20 mouse cellular contexts compared by ENCODE assay signal in genomic region chr13:69237918-69238317, GRCm38 (mm10).
DNase-seq lines count a peak whose midpoint lies in the region; ATAC-seq and TF ChIP-seq lines count a peak whose summit lies in the region.
"Had no signal": no experiment of that assay in that cellular context is flagged by ENCODE, and none has a peak within 500 bp of the region (broad histone marks: within the 10 kb centered on the region; RNA-seq: fewer than 3 reads in every experiment).

No protein-coding gene starts in this region.

- H3K4me2 ChIP-seq in heart, embryonic 11.5 days = no peak overlapping the region
- no peak overlapping the region for H3K4me2 ChIP-seq in lung, embryonic 14.5 days
- no peak overlapping the region for H3K4me2 ChIP-seq in forebrain, postnatal 0 days (ENCODE audit: low read depth)
- H3K4me2 ChIP-seq: embryonic facial prominence, embryonic 13.5 days; heart, embryonic 12.5 days; hindbrain, embryonic 12.5 days had no signal

- H3K9ac ChIP-seq in heart, embryonic 11.5 days (ENCODE audit: low read depth, low read length) = no peak overlapping the region
- H3K9ac ChIP-seq in lung, embryonic 14.5 days = no peak overlapping the region
- no peak overlapping the region for H3K9ac ChIP-seq in forebrain, postnatal 0 days
- H3K9ac ChIP-seq: embryonic facial prominence, embryonic 13.5 days; heart, embryonic 12.5 days; hindbrain, embryonic 12.5 days had no signal

- H3K9me3 ChIP-seq in heart, embryonic 11.5 days (replicated peaks; ENCODE audit: control insufficient read depth, low read length) = no peaks in the 10 kb centered on the region
- no peaks in the 10 kb centered on the region for H3K9me3 ChIP-seq in lung, embryonic 14.5 days (ENCODE audit: low read depth, low read length)
- no peaks in the 10 kb centered on the region for H3K9me3 ChIP-seq in forebrain, postnatal 0 days (ENCODE audit: low read length)
- H3K9me3 ChIP-seq: embryonic facial prominence, embryonic 13.5 days; heart, embryonic 12.5 days; hindbrain, embryonic 12.5 days had no signal

- no peak for TF ChIP-seq CTCF in lung, embryonic 14.5 days (IDR thresholded peaks at IDR 0.05; ENCODE audit: low read depth)
- TF ChIP-seq CTCF in brain, embryonic 14.5 days (IDR thresholded peaks at IDR 0.05; ENCODE audit: borderline replicate concordance, extremely low read depth, insufficient read depth, insufficient read length) = no peak
- TF ChIP-seq CTCF in forebrain, postnatal 0 days (IDR thresholded peaks at IDR 0.05; ENCODE audit: low read depth) = no peak

- ATAC-seq in heart, embryonic 11.5 days (replicated peaks; ENCODE audit: insufficient number of reproducible peaks, low FRiP score, low TSS enrichment) = no peak
- ATAC-seq in lung, embryonic 14.5 days (ENCODE audit: insufficient read depth) = no peak
- ATAC-seq in forebrain, postnatal 0 days = peak; percentile 56
- ATAC-seq: inflammation-experienced regulatory T-cells, adult 6 months; intestine, postnatal 0 days had no signal

- H3K27me3 ChIP-seq in heart, embryonic 11.5 days (ENCODE audit: control insufficient read depth, insufficient read depth, low read length) = no peaks in the 10 kb centered on the region
- H3K27me3 ChIP-seq in lung, embryonic 14.5 days (ENCODE audit: insufficient read depth, low read length) = no peaks in the 10 kb centered on the region
- no peaks in the 10 kb centered on the region for H3K27me3 ChIP-seq in forebrain, postnatal 0 days (ENCODE audit: insufficient read depth, low read length)
- H3K27me3 ChIP-seq: embryonic facial prominence, embryonic 13.5 days; heart, embryonic 12.5 days; hindbrain, embryonic 12.5 days had no signal

- H3K4me1 ChIP-seq in heart, embryonic 11.5 days (ENCODE audit: control insufficient read depth, insufficient read depth, low read length) = no peaks in the 10 kb centered on the region
- no peaks in the 10 kb centered on the region for H3K4me1 ChIP-seq in lung, embryonic 14.5 days (ENCODE audit: insufficient read depth)
- H3K4me1 ChIP-seq in forebrain, postnatal 0 days (ENCODE audit: insufficient read depth) = 0 out of 2 replicates have a peak, but pooled peaks cover 3% of the 10 kb centered on the region
- H3K4me1 ChIP-seq: embryonic facial prominence, embryonic 13.5 days; heart, embryonic 12.5 days; hindbrain, embryonic 12.5 days had no signal

- no peak overlapping the region for H3K4me3 ChIP-seq in heart, embryonic 11.5 days (ENCODE audit: low read depth, low read length)
- H3K4me3 ChIP-seq in lung, embryonic 14.5 days (ENCODE audit: low read depth, low read length) = no peak overlapping the region
- H3K4me3 ChIP-seq in forebrain, postnatal 0 days (ENCODE audit: low read depth, low read length) = no peak overlapping the region
- H3K4me3 ChIP-seq: embryonic facial prominence, embryonic 13.5 days; heart, adult 2 months; heart, embryonic 12.5 days; hindbrain, embryonic 12.5 days had no signal

- DNase-seq in heart, adult 11 months = peak; percentile 68
- DNase-seq in lung, embryonic 14.5 days = peak; percentile 34
- no peak for DNase-seq in lung, postnatal 14 days
- peak; percentile 61 for DNase-seq in brain, embryonic 14.5 days (ENCODE audit: low read depth)
- peak; percentile 60 for DNase-seq in forebrain, postnatal 0 days
- no peak for DNase-seq in neural tube, embryonic 10.5 days (ENCODE audit: extremely low spot score, low spot score)
- DNase-seq: adrenal gland, adult 2 months; adrenal gland, postnatal 25 days; cerebellum, adult 11-12 months; cerebellum, adult 9-10 months; cerebellum, postnatal 36 days; gastrocnemius, postnatal 10 days; heart, adult 2 months; heart, postnatal 4 days had no signal

- TF ChIP-seq POLR2A in brain, embryonic 14.5 days (IDR thresholded peaks at IDR 0.05; ENCODE audit: borderline replicate concordance, extremely low read depth, insufficient read depth, insufficient read length, poor library complexity, severe bottlenecking) = no peak

- 77% methylated on average over 3 of the region's 3 CpGs for WGBS in heart, embryonic 11.5 days (ENCODE audit: insufficient replicate concordance)
- 73% methylated on average over 3 of the region's 3 CpGs for WGBS in lung, embryonic 14.5 days
- 45% methylated on average over 3 of the region's 3 CpGs for WGBS in forebrain, postnatal 0 days

- no peak overlapping the region for H3K27ac ChIP-seq in heart, embryonic 11.5 days (ENCODE audit: low read depth, low read length)
- H3K27ac ChIP-seq in lung, embryonic 14.5 days (ENCODE audit: low read depth) = no peak overlapping the region
- H3K27ac ChIP-seq in forebrain, postnatal 0 days (ENCODE audit: low read depth, low read length) = no peak overlapping the region
- H3K27ac ChIP-seq: embryonic facial prominence, embryonic 13.5 days; heart, adult 2 months; hindbrain, embryonic 12.5 days had no signal

- H3K36me3 ChIP-seq in heart, embryonic 11.5 days (ENCODE audit: control insufficient read depth, insufficient read depth, low read length) = no peaks in the 10 kb centered on the region
- H3K36me3 ChIP-seq in lung, embryonic 14.5 days (ENCODE audit: insufficient read depth) = no peaks in the 10 kb centered on the region
- no peaks in the 10 kb centered on the region for H3K36me3 ChIP-seq in forebrain, postnatal 0 days (ENCODE audit: insufficient read depth)
- H3K36me3 ChIP-seq: embryonic facial prominence, embryonic 13.5 days; heart, embryonic 12.5 days; hindbrain, embryonic 12.5 days had no signal

Comparison
In these comparisons a context has a peak if more than half of its experiments do, and no peak if none do; other contexts are left out.
1. DNase-seq: peak in heart, adult 11 months (single experiment), lung, embryonic 14.5 days (single experiment), brain, embryonic 14.5 days (single experiment) and forebrain, postnatal 0 days (single experiment); none in lung, postnatal 14 days (single experiment) and neural tube, embryonic 10.5 days (single experiment).